Mouse (Mus musculus) midbrain, embryonic 11.5 days (tissue): ENCODE measurements around the gene Akap13. TPM values are rescaled to one million over a fixed set of nuclear protein-coding genes. Genes with fewer than 3 reads are reported as not detected.

Experiments used
- ATAC-seq: fragments of 200-750 bp; cut with Nextera tagmentation; 2 replicates; pipeline ENCODE4 v1.8.0; 2017; ENCODE audit warnings: moderate TSS enrichment, moderate library complexity; ENCODE audit not compliant: low FRiP score
- DNase-seq: peaks from one replicate; pipeline ENCODE4 v3.0.0; 2015; ENCODE audit warnings: low spot score; ENCODE audit errors: missing footprints
- H3K27ac ChIP-seq: fragments of 300-500 bp; sonication (generic); 2 replicates; pipeline ENCODE4 v1.5.1; 2014; ENCODE audit warnings: low read depth, low read length
- H3K27me3 ChIP-seq: fragments of 300-500 bp; sonication (generic); 2 replicates; pipeline ENCODE4 v1.6.1; 2014; ENCODE audit warnings: mild to moderate bottlenecking, low read length, moderate library complexity, mixed read lengths; ENCODE audit not compliant: control insufficient read depth, insufficient read depth
- H3K36me3 ChIP-seq: fragments of 300-500 bp; sonication (generic); 2 replicates; pipeline ENCODE4 v1.6.1; 2014; ENCODE audit warnings: mild to moderate bottlenecking, low read length, moderate library complexity, mixed read lengths; ENCODE audit not compliant: control insufficient read depth, insufficient read depth
- H3K4me1 ChIP-seq: fragments of 300-500 bp; sonication (generic); 2 replicates; pipeline ENCODE4 v1.6.1; 2014; ENCODE audit warnings: low read length; ENCODE audit not compliant: control insufficient read depth, insufficient read depth
- H3K4me2 ChIP-seq: fragments of 300-500 bp; sonication (generic); 2 replicates; pipeline ENCODE4 v1.6.1; 2014; ENCODE audit warnings: mild to moderate bottlenecking, moderate library complexity
- H3K4me3 ChIP-seq: fragments of 300-500 bp; sonication (generic); 2 replicates; pipeline ENCODE4 v1.5.1; 2014; ENCODE audit warnings: low read depth, low read length
- H3K9ac ChIP-seq: fragments of 300-500 bp; sonication (generic); 2 replicates; pipeline ENCODE4 v1.6.1; 2014; ENCODE audit warnings: low read length
- H3K9me3 ChIP-seq: fragments of 300-500 bp; sonication (generic); 2 replicates; pipeline ENCODE4 v1.6.1; 2016; ENCODE audit warnings: low read length; ENCODE audit not compliant: control insufficient read depth
- WGBS: fragments of 180-500 bp; shearing (Covaris S2); extraction: QIAGEN DNeasy Blood & Tissue Kit; methylation state at CpG from one replicate; pipeline ENCODE4 v1.1.7; 2014; 5-methylcytosine and 5-hydroxymethylcytosine counted together
- polyA plus RNA-seq: library from polyadenylated mRNA; unstranded; fragments of >200 nt; fragmentation: Nextera tagmentation; extraction: Ambion mirVana; gene quantifications from 2 replicates; pipeline ENCODE4 v1.2.1, GENCODE M21; 2014

Gene Akap13
- polyA plus RNA-seq, 1 experiment from 2014 or later, result 24.3 TPM

DNA sequence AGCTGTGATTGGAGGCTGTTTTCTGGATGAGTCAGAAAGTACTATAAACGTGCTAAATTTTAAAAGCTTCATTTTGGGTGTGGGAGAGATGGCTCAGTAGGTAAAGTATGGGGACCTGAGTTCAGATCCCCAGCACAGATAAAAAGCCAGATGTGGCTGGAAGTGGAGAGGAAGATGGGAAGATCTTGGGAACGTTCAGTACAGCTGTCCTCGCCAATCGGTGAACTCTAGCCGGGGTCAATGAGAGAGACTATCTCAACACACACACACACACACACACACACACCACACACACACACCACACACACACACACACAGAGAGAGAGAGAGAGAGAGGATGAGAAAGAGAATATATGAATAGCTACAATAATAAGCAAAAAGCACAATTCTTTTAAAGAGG lies 81.0 kb downstream of the Akap13 start:
- Histone ChIP-seq H3K27ac (no peak overlapping the region), H3K4me2 (no peak overlapping the region), H3K36me3 (no peaks in the 10 kb centered on the region), H3K9ac (no peak overlapping the region), H3K9me3 (no peaks in the 10 kb centered on the region), H3K27me3 (no peaks in the 10 kb centered on the region), H3K4me1 (no peaks in the 10 kb centered on the region), H3K4me3 (no peak overlapping the region)
- DNase-seq (no peak), ATAC-seq (no peak)
- WGBS, result 82% methylated on average over 5 of the region's 5 CpGs

- no peak overlapping the region for H3K4me2 ChIP-seq
- no peaks in the 10 kb centered on the region for H3K9me3 ChIP-seq
- DNase-seq (no peak), ATAC-seq (no peak)
- no peak overlapping the region for H3K9ac ChIP-seq
- WGBS, result 95% methylated on average over 2 of the region's 2 CpGs
- H3K4me3 ChIP-seq, result no peak overlapping the region
- H3K4me1 ChIP-seq, result no peaks in the 10 kb centered on the region
- H3K36me3 ChIP-seq, result no peaks in the 10 kb centered on the region
- no peak overlapping the region for H3K27ac ChIP-seq
- H3K27me3 ChIP-seq, result no peaks in the 10 kb centered on the region
Observed at GRCm38 (mm10) chr7:75537567-75537966, 82.2 kb downstream of the Akap13 start.

- DNase-seq, result no peak
- Histone ChIP-seq H3K9me3 (no peaks in the 10 kb centered on the region), H3K4me1 (no peaks in the 10 kb centered on the region), H3K4me3 (no peak overlapping the region), H3K4me2 (no peak overlapping the region), H3K9ac (no peak overlapping the region), H3K36me3 (no peaks in the 10 kb centered on the region), H3K27ac (no peak overlapping the region), H3K27me3 (no peaks in the 10 kb centered on the region)
- no peak for ATAC-seq
- 79% methylated on average over 3 of the region's 3 CpGs for WGBS
Observed at GRCm38 (mm10) chr7:75538513-75538912, 83.2 kb downstream of the Akap13 start.

DNA sequence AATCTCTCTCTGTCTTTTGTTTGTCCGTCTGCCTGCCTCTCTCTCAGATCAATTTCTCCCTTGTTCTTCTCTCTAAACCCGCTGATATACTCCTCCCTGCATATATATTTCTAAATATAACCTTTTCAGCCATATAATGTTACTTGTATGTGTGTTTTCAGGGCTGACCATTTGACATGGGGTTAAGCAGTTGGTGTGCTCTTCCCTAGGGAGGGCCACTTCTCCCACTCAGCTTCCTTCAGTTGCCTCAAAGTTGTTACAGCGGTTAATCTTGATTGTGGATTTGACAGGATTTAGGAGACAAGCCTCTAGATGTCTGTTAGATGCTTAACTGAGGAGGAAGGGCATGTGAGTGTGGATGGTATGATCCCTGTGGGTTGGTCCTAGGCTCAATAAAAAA lies 83.8 kb downstream of the Akap13 start:
- no peaks in the 10 kb centered on the region for H3K4me1 ChIP-seq
- H3K4me3 ChIP-seq, result no peak overlapping the region
- no peaks in the 10 kb centered on the region for H3K27me3 ChIP-seq
- no peak overlapping the region for H3K9ac ChIP-seq
- ATAC-seq (no peak), DNase-seq (no peak)
- H3K4me2 ChIP-seq, result no peak overlapping the region
- no peaks in the 10 kb centered on the region for H3K9me3 ChIP-seq
- no peaks in the 10 kb centered on the region for H3K36me3 ChIP-seq
- 81% methylated on average over 3 of the region's 3 CpGs for WGBS
- no peak overlapping the region for H3K27ac ChIP-seq

GRCm38 (mm10) chr7:75549856-75550255 lies 94.5 kb downstream of the Akap13 start:
- Histone ChIP-seq H3K36me3 (no peaks in the 10 kb centered on the region), H3K9me3 (no peaks in the 10 kb centered on the region), H3K4me1 (no peaks in the 10 kb centered on the region), H3K27ac (no peak overlapping the region), H3K4me3 (no peak overlapping the region), H3K9ac (no peak overlapping the region), H3K27me3 (no peaks in the 10 kb centered on the region), H3K4me2 (no peak overlapping the region)
- no peak for DNase-seq
- ATAC-seq, result no peak
- 92% methylated on average over 3 of the region's 3 CpGs for WGBS

DNA sequence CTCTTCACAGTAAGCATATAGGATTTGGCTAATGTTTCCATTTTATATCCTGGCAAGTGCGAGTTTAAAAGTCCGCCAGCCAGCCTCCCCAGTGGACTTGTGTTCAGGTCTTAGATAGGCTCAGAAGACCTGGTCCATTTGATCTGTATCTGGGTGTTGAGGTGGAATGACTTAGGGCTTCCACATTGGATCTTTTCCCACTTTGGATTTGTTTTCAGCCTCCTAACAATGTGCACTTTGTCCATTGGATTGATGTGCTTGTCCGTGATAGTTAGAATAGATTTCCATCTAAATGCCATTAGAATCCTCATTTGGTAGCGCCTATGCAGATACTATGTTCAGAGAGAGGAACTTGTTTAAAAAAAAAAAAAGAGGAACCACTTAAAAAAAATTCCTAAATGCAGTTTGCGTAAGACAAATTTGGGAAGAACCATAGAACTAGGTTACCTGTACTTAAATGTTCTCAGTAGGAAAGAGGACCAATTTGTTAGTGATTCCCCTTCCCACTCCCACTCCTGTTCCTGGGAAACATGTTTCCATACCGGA lies 95.5 kb downstream of the Akap13 start:
- H3K9ac ChIP-seq, result no peak overlapping the region
- no peak overlapping the region for H3K4me2 ChIP-seq
- no peak overlapping the region for H3K27ac ChIP-seq
- ATAC-seq (no peak), DNase-seq (no peak)
- no peaks in the 10 kb centered on the region for H3K36me3 ChIP-seq
- H3K27me3 ChIP-seq, result no peaks in the 10 kb centered on the region
- H3K4me3 ChIP-seq, result no peak overlapping the region
- WGBS, result 91% methylated on average over 6 of the region's 6 CpGs
- H3K9me3 ChIP-seq, result no peaks in the 10 kb centered on the region
- no peaks in the 10 kb centered on the region for H3K4me1 ChIP-seq

- H3K9me3 ChIP-seq, result no peaks in the 10 kb centered on the region
- no peak for DNase-seq
- no peaks in the 10 kb centered on the region for H3K36me3 ChIP-seq
- WGBS, result 86% methylated on average over 8 of the region's 8 CpGs
- ATAC-seq, result no peak
- no peak overlapping the region for H3K27ac ChIP-seq
- no peaks in the 10 kb centered on the region for H3K27me3 ChIP-seq
- no peaks in the 10 kb centered on the region for H3K4me1 ChIP-seq
- no peak overlapping the region for H3K9ac ChIP-seq
- no peak overlapping the region for H3K4me3 ChIP-seq
- no peak overlapping the region for H3K4me2 ChIP-seq
Observed at GRCm38 (mm10) chr7:75553002-75553666, 97.8 kb downstream of the Akap13 start.

DNA sequence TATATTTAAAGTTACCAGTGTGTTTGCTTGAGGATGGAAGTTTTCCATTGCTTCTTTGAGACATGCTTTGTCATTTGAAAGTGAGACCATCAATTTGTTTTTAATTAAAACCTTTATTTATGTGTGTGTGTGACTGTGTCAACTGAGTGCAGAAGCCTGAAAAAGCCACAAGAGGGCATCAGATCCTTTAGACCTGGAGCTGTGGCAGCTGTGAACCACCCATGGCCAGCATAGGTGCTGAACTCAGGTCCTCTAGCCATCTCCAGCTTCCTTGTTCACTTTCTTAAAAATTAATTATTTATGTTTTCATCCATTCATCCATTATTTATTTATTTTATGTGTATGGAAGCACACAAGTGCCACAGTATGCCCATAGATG lies 98.3 kb downstream of the Akap13 start:
- H3K36me3 ChIP-seq, result no peaks in the 10 kb centered on the region
- DNase-seq (no peak), ATAC-seq (no peak)
- no peak overlapping the region for H3K9ac ChIP-seq
- no peaks in the 10 kb centered on the region for H3K9me3 ChIP-seq
- no peaks in the 10 kb centered on the region for H3K27me3 ChIP-seq
- H3K27ac ChIP-seq, result no peak overlapping the region
- no peak overlapping the region for H3K4me2 ChIP-seq
- H3K4me3 ChIP-seq, result no peak overlapping the region
- H3K4me1 ChIP-seq, result no peaks in the 10 kb centered on the region

- ATAC-seq, result no peak
- Histone ChIP-seq H3K27me3 (no peaks in the 10 kb centered on the region), H3K4me2 (no peak overlapping the region)
Observed at GRCm38 (mm10) chr7:75554065-75554464, 98.7 kb downstream of the Akap13 start.

More at GRCm38 (mm10) chr7:75554065-75554464, 98.7 kb downstream of the Akap13 start:
- H3K4me3 ChIP-seq, result no peak overlapping the region
- H3K9ac ChIP-seq, result no peak overlapping the region
- H3K9me3 ChIP-seq, result no peaks in the 10 kb centered on the region
- H3K36me3 ChIP-seq, result no peaks in the 10 kb centered on the region
- H3K4me1 ChIP-seq, result no peaks in the 10 kb centered on the region
- DNase-seq, result no peak
- H3K27ac ChIP-seq, result no peak overlapping the region
